Mouse (Mus musculus) urinary bladder, postnatal 25 days (tissue): ENCODE results near the gene Prdm16.

ENCODE experiments used
- DNase-seq: peaks from one replicate; pipeline ENCODE4 v3.0.0; 2022; ENCODE audit warnings: low spot score

Prdm16 gene

DNA sequence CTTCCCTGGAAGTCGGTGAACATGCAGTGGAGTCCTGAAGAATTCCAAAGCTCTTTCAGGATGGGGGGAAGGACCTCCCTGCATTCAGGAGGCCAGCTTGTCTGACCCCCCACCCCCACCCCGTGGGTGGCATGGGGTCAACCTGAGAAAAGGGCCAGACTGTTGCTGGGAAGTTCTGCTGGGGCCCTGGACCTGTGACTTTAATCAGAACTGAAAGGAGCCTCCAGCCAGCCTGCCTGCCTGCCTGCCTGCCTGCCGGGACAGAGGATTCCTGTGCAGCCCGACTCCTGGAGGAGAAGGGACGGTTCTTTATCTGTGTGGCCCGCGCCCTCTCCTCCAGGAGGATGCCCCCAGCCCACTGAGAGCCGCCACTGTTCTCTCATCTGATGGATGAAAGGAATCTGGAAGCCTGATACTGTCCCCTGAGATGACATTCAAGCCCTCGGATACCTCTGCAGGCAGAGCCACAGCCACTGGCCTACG lies 214.2 kb downstream of the Prdm16 start:
- DNase-seq = no peak

DNA sequence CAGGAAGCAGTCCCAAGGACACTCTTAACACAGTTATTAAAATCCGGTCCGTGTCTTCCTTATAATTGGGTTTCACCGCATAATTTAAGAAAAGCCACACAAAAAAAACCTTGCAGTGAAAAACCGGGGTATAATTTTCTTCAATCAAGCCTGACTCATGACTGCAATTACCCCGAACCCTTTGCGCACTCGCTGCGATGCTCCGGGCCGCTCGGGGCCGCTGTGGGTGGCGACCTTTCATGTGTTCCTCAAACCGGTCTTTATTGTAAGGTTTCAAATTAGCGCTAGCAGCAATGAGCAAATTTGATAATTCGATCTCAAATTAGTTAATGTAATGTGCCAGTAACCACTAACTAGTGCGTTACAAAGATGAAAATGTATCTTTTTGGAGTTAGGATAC lies 215.9 kb downstream of the Prdm16 start:
- DNase-seq = no peak

DNA sequence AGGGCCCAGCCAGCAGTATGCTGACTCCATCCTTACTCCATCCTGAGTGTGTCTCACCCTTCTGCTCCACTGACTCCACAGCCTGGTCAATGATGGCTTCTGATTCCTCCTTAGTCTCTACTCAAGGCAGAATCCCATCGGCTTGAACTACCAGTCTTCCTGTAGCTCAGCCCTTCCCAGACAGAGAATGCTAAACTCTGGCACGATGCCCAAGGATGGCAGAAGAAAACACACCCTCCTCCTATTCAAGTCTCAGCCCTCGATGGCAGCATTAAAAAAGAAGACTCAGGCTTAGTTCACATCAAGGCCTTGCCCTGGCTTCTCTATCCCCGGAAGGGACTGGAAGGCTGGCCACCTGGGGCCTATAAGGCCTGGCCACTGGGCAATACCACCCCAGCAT lies 216.9 kb downstream of the Prdm16 start:
- DNase-seq = no peak

DNA sequence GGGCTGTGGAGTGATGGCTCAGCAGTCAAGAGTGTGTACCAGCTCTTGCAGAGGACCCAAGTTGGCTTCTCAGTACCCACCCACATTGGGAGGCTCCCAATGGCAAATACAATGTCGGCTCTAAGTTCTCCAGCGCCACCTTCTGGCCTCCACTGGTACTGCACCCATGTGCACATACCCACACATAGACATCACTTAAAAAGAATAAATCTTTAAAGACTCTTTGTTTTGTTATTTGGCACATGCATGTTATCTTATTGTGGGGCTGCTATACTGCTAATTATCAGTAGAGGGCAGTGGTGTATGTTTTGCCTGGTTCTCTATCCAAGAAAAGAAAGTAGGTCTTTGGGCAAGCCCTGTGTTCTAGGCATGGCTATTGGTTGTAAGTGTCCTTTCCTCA lies 217.7 kb downstream of the Prdm16 start:
- DNase-seq = no peak

- no peak for DNase-seq
Measured at GRCm38 (mm10) chr4:154418327-154418744, 218.3 kb downstream of the Prdm16 start.

DNA sequence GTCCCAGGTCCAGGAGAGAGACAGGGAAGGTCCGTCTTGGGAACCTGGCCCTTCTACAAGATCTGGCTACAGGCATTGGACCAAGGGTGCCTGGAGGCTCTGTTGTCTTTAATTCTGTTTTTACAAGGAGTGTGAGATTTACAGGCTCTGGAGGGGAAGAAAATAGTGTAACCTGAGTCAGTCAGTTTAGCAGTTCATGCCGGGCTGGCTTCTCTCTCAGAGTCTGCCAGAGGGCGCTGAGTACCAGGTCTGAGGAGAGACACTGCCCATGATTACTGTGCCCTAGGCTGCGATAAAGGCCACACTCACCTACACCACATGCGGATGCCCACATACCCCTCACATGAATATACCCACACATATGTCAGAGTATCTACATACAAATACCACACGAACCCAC lies 219.9 kb downstream of the Prdm16 start:
- no peak for DNase-seq

DNA sequence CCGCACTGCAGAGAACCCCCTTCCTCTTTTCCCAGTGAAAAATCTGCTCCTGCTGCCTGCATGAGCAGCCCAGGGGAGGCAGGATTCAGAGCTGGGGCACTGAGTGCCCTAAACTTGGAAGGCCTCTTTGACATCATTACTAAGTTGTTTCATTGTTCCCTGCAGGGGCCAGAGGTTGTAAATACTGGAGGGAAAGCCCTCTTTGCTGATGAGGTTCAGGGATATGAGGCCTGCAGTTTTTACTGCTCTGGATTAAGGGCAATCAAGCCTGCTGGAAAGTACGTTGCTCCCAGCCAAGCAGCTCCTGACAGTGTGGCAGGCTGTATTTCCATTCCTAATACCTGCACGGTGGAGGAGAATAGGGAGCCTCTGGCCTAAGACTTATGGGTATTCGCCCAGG lies 221.8 kb downstream of the Prdm16 start:
- no peak for DNase-seq

GRCm38 (mm10) chr4:154410559-154410958 lies 226.1 kb downstream of the Prdm16 start:
- no peak for DNase-seq

DNA sequence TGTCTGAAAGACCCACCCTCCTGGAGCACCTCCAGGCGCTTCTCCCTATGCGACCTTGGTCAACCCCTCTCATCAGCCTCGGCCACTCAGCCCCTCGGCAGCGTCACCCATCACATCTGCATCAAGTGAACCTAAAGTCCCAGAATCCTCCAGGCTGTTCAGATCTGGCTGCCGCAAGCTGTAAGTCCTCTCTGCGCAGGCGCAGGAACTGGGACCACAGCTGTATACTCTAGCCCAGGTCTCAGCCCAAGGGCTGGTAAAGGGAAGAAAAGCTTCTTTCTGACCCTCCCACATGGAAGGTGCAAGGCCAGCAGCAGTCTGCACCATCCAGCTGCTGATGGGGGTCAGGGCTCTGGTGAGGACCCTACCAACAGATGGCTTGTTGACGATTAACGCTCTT lies 226.8 kb downstream of the Prdm16 start:
- DNase-seq = no peak

DNA sequence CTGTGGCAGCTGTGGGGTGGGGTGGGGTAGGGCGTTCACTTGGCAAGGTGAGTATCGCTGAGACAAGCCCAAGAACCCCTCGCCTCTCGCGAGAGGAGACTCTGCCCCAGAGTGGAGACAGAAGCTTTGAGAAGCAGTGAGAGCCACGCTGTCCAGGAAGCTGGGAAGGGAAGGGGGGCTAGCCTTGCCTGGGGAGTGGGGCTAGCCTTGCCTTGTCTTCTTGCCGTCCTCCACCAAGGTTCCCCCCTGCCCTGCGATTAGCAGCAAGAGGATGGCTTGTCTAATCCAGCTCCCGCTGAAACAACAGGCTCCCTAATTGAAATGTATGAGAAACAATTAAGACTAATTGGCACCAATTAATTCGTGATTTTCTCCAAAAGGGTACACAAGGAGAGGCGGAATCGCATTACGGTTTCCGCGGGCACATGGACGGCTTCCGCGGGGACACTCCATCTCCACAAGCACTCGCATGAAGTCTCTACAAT lies 227.4 kb downstream of the Prdm16 start:
- DNase-seq = no peak

- DNase-seq = no peak
Measured at GRCm38 (mm10) chr4:154402948-154403347, 233.7 kb downstream of the Prdm16 start.

DNA sequence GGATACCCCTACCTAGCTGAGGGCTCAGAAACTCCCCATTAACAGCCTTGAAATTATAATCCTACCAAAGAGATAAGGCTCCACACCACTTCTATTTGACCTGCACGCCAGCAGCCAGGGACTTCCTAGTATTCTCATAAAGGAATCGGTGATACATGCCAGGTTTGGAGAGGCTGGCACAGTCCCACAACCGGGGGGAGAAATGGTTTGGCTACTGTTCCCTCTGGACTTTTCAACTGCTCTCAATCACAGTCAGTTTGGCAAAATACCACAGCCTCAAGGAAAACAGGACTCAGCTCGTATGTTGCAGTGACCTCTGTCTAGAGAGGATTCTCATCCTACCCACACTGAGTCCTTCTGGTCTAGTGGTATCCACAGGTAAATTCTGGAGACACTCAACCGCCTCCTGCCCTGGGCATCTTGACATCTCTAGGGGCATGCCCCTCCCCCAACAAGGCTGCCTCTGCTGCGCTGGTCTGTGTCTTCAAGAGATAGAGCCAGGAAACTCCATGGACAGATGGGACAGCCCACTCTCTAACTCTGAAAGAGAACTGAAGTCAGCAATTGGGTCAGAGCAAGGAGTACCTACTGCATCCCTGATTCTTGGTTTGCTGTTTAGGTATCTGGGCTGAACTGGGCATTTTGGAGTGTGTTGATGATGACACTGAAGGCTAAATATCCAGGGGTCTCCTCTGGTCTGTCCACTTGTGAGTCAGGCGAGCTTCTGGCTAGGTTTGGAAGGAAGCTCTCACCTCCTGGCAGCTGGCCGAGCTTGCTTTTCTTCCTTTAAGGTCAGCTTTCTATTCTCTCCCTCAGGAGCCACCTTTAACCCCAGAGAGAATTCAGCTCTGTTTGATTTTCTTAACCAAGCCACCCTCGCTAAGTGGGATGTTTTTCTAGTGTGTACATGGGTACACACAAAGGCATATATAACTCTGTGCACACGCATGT lies 234.4 kb downstream of the Prdm16 start:
- no peak for DNase-seq

DNA sequence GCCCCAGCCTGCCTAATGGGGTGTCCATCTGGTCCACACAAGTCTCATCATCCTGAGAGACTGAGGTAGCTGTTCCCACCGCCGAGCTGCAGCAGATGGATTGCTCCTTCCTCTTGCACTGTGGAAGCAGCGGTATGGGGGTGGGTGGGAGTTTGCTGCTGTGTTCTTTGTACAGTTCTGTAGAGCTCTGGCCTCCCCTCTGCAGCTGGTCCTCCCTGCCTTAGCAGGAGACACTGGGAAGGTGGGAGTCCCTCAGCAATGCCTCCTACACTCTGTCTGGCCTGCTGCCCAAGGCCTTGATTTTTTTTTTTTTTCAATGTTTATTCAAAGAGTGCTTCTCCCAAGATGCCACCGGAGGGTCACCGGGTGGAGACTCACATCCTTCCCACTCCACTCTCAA lies 235.3 kb downstream of the Prdm16 start:
- no peak for DNase-seq

DNA sequence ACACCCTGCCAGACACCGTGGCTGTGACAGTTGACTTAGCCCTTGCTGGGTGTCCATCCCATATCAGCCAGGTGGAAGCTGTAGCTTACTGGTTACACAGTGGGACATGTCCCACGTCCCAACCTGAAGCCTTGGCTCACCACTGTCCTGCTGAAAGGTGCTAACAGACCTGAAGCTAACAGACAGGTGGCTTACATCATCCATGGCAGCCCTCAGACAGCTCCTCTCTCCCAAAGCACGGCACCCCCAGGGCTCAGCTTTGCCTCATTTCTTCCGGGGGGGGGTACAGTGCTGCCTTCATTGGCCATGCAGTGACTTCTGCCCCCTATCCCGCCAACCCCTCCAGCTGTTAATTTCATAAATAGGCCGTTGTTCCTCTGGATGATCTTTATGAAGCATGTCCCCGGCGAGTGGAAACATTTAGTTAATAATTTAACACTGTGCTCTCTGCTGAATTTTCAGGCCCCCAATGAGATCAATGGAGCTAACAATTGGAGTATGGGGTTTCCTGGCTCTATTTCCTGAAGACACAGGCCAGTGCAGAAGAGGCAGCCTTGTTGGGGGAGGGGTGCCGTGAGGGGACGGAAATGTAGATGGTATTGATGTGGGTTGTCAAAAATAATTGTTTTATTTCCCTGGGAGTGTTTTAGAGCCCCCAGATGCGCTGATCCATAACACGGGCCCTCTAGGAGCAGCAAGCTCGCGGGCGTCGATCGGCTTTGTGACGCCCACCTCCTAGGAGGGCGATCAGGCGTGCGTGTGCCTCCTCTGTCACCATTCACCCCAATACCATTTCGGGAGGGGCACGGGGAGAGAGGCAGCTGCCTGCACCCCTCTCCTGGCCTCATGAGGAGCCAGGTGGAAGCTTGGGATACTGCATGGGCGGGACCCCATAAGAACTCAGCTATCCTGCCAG lies 236.2 kb downstream of the Prdm16 start:
- no peak for DNase-seq

DNA sequence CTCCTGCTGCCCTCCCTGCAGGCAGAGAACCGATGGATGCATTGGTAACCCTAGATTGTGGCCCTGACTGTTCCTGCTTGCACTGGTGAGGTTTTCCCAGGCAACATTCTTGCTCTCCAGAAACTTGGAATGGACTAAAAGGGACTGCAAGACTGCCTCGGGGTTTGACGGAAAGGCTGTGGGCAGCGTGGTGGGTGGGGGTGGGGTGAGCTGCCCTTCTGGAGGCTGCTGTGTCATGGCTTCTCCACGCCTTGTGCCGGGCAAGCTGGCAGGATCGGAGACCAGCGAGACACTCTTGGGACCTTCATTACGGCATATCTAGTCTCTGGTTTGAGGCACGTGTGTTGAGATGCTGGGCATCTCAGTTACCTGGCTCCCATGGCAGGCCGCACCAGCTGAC lies 237.0 kb downstream of the Prdm16 start:
- no peak for DNase-seq

- no peak for DNase-seq
Measured at GRCm38 (mm10) chr4:154396652-154397301, 239.9 kb downstream of the Prdm16 start.

GRCm38 (mm10) chr4:154394123-154394722 lies 242.4 kb downstream of the Prdm16 start:
- DNase-seq = no peak

DNA sequence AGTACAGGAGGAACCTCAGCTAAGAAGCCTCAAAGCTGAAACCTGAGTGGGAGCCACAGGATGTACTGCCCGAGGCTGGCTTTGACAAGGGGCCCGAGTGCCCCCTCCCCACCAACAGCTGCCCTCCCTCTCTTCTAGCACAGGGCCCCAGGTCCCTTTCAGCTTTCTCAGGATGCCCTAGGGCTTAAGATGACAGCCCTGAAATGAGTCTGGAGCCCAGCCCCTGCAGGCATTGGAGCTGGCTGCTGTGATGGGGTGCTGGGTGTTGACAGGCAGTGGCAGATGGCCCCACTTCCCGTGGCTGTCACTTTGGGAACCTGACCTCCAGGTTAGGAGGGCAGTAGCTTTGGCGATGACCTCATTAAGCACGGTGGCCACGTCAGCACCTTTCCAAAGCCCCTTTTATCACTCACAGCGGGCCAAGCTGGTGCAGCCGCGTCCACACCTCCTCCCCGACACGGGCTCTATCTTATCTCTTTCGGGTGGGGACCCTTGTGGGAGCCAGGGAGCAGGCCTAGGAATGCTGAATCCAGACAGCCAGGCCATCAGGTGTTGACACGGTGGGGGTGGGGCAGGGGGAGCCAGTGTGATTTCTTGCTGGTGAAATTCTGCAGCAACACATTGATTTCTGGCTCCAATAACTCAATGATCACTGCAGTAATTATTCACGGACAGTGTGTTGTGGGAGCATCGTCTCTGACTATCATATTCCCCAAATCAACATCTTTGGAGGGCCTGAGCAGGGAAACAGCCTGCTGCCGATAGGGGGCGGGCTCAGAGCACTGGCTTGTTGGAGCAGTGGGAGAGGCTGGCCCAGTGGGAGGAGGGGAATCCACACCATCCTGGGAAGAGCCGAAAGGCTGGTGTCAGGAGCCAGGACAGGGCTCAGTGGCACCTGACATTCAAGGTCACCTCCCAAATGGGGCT lies 243.2 kb downstream of the Prdm16 start:
- no peak for DNase-seq

- no peak for DNase-seq
Measured at GRCm38 (mm10) chr4:154392641-154393040, 244.0 kb downstream of the Prdm16 start.

GRCm38 (mm10) chr4:154390333-154391080 lies 246.2 kb downstream of the Prdm16 start:
- DNase-seq = no peak
